Mouse (Mus musculus) E14TG2a.4 (cell line): ENCODE data around the gene Qrsl1.

Experiments used
- CTCF ChIP-seq: conservative IDR thresholded peaks from 2 replicates; pipeline ENCODE4 v1.5.1; 2014; ENCODE audit warnings: low read length
- NANOG ChIP-seq: IDR thresholded peaks from 2 replicates; pipeline ENCODE4 v1.6.1; 2014; ENCODE audit warnings: borderline replicate concordance, low read length, mixed read lengths
- POU5F1 ChIP-seq: IDR thresholded peaks from 2 replicates; pipeline ENCODE4 v1.6.1; 2014; ENCODE audit warnings: low read length, borderline replicate concordance

DNA sequence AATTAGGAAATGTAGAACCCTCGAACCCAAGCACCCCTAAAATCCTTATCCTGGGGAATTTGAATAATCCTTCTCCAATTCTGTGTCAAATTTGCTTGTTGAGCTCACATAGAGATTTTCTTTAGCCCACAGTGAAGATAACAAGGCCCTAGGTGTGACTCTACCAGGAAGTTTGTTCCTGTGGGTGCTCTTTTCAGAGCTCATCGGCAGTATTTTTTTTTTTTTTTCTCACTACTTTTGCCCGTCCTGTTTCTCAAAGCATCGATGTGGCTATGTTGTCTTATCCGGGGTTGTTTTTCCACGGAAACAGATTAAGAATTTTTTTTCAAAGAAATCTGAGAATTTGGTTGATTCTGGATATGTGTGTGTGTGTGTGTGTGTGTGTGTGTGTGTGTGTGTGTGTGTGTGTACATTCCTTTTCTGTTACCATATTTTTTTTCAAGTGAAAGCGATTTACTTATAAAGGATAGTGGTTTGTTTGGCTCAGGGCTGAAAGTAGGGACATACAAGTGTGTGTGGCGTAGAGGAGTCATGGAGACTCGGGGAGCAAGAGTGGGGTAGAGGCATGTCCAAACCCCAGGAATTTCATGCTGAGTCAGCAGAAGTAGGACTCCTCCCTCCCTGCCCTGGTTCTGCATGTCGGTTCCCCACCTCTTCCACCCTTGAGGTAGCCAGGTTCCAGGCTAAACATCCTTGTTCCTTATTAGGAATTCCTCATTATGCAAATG lies 73.4 kb downstream of the Qrsl1 start:
- TF ChIP-seq CTCF (no peak), NANOG (no peak), POU5F1 (no peak)
